Mouse (Mus musculus) thymus, adult 18-20 months (tissue): ENCODE results near the gene 4930539E08Rik.

Experiments
- DNase-seq, 2 experiments: peaks; one replicate each; pipeline ENCODE4 v3.0.0; 2022; ENCODE audit warnings: mixed read lengths in 2 of 2

Gene 4930539E08Rik

GRCm38 (mm10) chr17:28915060-28915628 is at the start of gene 4930539E08Rik:
Gene 4930539E08Rik, minus strand, starts transcription at chr17:28915324.
- no peak for DNase-seq

GRCm38 (mm10) chr17:28961596-28961995 is 46.5 kb upstream of the 4930539E08Rik start:
- DNase-seq: no peak

- no peak for DNase-seq
These were observed 45.5 kb upstream of the 4930539E08Rik start for GRCm38 (mm10) chr17:28960597-28960996.

- DNase-seq: no peak
These were observed 39.3 kb upstream of the 4930539E08Rik start for GRCm38 (mm10) chr17:28954416-28954815.

DNA sequence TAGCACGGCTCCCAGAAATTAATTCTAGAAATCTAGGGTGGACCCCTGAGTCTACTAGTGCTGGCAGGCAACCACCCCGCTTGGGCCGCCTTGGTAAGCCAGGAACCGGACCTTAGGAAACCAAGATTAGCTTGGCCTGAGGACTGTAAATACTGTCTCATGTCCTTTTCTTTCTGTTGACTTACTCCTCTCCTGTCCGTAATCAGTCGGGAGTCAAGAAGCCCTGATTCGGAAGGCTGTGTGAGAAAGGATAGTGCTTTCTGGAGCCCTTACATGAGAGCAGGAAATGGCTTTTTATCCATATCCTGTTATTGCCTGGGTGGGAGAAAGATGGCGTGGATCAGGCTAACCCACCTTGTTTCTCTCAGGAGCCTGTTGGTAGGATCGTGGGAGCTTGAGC is 38.1 kb upstream of the 4930539E08Rik start:
- no peak for DNase-seq

GRCm38 (mm10) chr17:28951831-28952799 is 37.0 kb upstream of the 4930539E08Rik start, which contains the start of gene Kctd20:
Gene Kctd20, plus strand, starts transcription at chr17:28951950.
- DNase-seq: peak; percentile 81 to 84

GRCm38 (mm10) chr17:28950751-28951150 is 35.6 kb upstream of the 4930539E08Rik start:
- no peak for DNase-seq

GRCm38 (mm10) chr17:28948661-28949060 is 33.5 kb upstream of the 4930539E08Rik start:
- DNase-seq: no peak

- DNase-seq: no peak
These were observed 32.2 kb upstream of the 4930539E08Rik start for GRCm38 (mm10) chr17:28947011-28947939.

- no peak for DNase-seq
These were observed 29.4 kb upstream of the 4930539E08Rik start for GRCm38 (mm10) chr17:28944481-28944880.

GRCm38 (mm10) chr17:28943740-28944139 is 28.6 kb upstream of the 4930539E08Rik start, which contains the start of gene Pxt1:
Gene Pxt1, minus strand, starts transcription at chr17:28943840.
- DNase-seq: no peak

DNA sequence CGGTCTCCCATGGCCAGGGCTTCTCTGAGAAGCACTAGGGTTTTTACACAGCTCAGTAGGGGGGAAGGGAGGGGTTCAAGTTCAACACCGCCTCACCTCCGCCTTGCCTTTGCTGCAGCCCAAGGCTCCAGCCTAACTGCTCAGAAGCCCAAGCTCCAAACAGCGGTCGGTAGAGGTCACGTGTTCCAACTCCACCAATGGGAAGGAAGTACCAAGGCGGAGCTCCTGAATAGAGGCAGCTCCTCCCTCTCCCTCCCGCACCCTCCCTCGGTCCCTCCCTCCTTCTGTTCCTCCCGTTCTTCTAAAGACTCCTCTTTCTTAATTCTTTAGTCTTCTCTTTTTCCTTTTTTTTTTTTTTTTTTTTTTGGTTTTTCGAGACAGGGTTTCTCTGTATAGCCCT is 27.0 kb upstream of the 4930539E08Rik start:
- no peak for DNase-seq

DNA sequence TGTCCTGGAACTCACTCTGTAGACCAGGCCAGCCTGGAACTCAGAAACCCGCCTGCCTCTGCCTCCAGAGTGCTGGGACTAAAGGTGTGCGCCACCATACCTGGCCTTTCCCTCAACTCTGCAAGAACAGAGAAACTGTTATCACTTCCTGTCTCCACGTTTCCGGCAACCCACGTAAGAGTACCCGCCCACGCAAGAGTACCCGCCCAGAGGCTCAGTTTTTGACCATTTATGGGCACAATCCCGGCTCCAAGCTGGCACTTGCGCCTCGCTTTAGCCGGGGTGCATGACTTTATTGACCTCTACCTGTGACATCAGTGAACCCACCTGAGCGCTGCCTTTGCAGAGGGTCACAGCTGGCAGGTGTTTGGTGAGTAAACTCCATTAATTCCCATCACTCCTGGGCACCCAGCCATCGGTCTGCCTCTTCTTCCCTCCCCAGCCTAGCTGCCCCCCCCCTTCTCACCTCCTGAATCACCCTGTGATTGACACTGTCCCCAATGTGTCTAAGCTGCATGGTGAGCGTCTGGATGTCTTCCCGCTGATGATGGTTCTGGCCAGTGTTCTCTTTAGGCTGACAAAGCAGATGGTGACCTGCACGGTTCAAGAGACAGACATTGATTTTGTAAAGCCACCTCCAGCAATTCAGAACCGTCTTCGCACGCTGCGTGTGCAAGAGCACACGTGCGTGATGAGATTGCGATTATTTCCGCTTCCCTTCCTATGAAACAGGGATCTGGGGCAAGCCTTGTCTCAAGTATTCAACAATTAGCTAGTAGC is 25.8 kb upstream of the 4930539E08Rik start:
- DNase-seq: no peak

DNA sequence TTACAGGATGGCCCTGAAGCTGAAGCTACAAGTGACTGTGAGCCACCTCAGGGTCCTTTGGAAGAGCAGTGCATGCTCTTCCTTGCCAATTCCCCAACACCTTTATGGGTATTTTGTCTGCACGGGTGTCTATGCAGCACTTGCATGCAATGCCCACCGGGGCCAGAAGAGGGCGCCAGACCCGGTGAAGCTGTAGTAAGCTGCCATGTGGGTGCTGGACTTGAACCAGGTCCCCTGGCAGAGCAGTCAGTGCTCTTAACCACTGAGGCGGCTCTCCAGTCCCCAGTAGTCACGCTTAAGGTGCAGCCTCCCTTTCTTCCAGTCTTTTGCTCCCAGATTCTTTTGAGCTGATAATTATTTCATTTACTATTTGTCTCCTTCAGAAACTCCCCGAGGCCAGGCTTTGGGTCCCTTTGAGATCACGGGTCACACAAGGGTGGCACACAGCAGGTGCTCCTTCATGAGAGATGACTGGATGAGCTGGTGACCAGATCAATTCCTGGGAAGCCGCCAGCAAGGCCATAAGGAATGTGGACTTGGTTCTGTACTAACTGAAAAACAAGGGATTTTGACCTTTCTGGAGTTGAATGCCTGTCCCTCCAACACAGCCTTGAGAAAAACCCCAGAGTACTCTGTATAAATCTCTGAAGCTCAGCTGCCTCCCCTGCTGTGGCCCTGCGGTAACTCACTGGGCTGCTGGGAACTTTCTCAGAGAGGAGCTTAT is 21.7 kb upstream of the 4930539E08Rik start:
- peak in 1 of 2 experiments; percentile 21 for DNase-seq

DNA sequence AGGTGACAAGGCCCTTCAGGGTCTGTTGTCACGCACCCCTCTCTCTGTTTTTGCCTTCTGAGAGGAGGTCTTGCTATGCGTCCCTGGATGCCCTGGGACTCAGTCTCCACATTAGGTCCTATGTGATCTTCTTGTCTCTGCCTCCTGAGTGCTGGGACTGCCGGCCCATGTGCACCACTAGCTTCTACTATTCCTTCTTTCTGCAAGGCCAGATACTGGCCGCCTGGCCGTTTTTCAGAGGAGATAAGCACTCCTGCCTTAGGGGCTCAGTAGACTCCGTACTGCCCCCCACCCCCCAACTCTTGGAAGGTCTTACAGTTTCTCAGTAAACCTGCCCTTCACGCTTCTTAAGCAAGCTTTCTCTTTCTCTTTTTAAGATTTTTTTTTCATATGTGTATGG is 21.0 kb upstream of the 4930539E08Rik start:
- DNase-seq: no peak

DNA sequence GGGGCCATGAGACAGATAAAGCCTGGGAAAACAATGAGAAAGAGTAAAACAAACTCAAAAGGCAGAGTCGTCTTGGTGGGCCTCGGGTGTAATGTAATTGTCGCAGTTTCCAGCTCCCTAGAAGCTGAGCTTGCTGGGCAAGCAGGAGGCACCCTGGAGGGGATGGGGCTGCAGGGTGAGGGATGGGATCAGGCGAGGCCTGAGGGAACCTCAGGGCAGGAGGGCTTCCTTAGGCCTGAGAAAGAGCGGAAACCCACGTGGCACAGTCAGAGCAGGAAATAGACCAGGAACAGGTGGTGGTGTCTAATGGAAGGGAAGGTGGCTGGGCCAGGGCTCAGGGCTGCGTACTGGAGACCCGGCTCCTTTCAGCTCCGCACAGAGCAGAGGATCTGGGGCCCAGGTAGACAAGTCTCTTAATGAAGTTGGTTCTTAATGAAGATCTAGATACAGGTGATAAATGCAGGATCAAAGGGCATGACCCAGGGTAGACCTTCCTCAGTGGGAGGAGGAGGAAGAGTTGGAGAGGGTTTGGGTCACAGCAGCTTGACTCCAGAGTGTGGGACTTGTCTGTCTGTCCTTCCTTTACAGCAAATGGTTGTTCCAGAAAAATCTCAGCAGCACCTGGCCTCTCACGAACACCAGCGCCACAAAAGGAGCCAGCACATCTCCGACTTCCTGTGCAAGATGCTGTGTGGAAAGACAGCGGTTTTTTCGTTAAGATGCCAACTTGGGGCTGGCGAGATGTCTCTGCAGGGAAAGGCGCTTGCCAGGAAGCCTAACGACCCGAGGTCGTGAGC is 19.2 kb upstream of the 4930539E08Rik start:
- no peak for DNase-seq

GRCm38 (mm10) chr17:28932274-28932673 is 17.1 kb upstream of the 4930539E08Rik start:
- DNase-seq: no peak

DNA sequence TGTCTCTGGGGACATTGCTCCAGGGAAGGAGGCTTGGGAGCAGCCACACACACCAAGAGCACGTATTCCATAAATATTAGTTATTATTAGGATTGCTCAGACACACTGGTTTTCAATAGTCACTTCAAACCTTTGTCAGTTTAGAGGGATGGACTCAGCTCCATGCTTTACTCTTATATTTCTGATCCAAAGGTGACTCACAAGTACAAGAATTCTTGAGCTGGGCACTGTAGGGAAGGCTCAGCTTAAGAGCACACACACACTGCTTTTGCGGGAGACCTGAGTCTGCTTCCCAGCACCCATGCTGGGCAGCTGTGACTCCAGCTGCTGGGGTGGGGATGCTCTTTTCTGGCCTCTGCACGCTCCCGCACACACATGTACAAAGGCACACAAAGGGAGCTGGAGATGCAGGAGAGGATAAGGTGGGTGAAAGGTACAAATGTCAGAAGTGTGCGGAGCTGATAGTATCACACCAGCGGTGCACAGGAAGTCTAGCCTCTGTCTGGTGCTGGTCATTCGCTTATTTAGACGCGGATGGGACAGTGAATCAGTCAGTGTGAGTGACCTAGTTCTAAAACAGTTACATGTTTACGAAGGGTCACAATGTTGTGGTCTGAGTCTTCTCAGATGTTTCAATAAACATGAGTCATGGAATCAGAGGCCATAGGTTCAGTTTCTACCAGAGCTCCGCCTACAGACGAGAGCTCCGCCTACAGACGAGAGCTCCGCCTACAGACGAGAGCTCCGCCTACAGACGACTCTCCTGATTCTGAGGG is 16.5 kb upstream of the 4930539E08Rik start:
- no peak for DNase-seq

GRCm38 (mm10) chr17:28930392-28931074 is 15.4 kb upstream of the 4930539E08Rik start:
- no peak for DNase-seq
